Mouse (Mus musculus): Measurements from ENCODE around the gene Lrrc23. TPM values are rescaled to one million over a fixed set of nuclear protein-coding genes. Genes with fewer than 3 reads are reported as not detected.

The Lrrc23 gene
- polyA plus RNA-seq, 2 experiments: 0.09 TPM; not detected in 1

DNA sequence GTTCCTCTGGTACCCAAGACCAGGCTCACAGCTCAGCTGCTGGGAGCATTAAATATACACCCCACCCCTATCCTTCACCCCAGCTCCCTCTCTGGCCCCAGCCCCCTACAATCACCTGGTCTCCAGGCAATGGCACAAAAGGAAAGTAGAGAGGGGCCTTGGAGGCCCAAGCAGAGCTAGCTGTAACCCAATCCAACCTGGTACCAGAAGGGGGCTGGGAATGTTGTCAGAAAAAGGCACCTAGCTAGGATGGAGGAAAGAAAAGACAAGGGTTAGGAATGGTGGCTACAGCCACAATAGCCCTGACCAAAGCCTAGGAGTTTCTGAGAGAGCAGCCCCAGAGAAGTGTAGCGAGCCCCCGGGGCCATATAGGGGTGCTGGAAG, 20.7 kb downstream of the Lrrc23 start:
- no peak overlapping the region for H3K27ac ChIP-seq
- DNase-seq (ENCODE audit: low read depth in 3 of 3, low spot score in 3 of 3) (no peak), ATAC-seq (ENCODE audit: insufficient read depth) (no peak)
- H3K4me3 ChIP-seq (ENCODE audit: insufficient read depth in 1 of 2, low read depth in 2 of 2, low read length in 2 of 2): no peak overlapping the region
- H3K9ac ChIP-seq (replicated peaks): no peak overlapping the region
- TF ChIP-seq EP300 (IDR thresholded peaks at IDR 0.05; ENCODE audit: low read depth) (no peak), CTCF (IDR thresholded peaks at IDR 0.05; ENCODE audit: low read depth) (no peak)
- peaks cover 37% of the 10 kb centered on the region for H3K27me3 ChIP-seq (ENCODE audit: control insufficient read depth, insufficient read depth, low read length)
- H3K36me3 ChIP-seq (replicated peaks; ENCODE audit: control insufficient read depth, insufficient read depth, low read depth): no peaks in the 10 kb centered on the region
- H3K9me3 ChIP-seq (ENCODE audit: control insufficient read depth, low read length): no peaks in the 10 kb centered on the region
- 32% methylated on average over 2 of the region's 2 CpGs for WGBS (ENCODE audit: insufficient replicate concordance)
- peaks cover 0 to 3% of the 10 kb centered on the region in 2 experiments; a peak in 2 of 4 replicates for H3K4me1 ChIP-seq (replicated peaks; ENCODE audit: control insufficient read depth in 2 of 2, insufficient read depth in 2 of 2, low read length in 1 of 2)
- H3K4me2 ChIP-seq (ENCODE audit: low read depth): peak overlapping the region; percentile 8; the same call in 1 of the 2 replicates

- H3K27me3 ChIP-seq (ENCODE audit: control insufficient read depth, insufficient read depth, low read length): peaks cover 37% of the 10 kb centered on the region
Observed at GRCm38 (mm10) chr6:124757909-124758848, 21.3 kb downstream of the Lrrc23 start.

GRCm38 (mm10) chr6:124757351-124757880, 22.1 kb downstream of the Lrrc23 start:
- ATAC-seq (ENCODE audit: insufficient read depth): no peak
- DNase-seq (ENCODE audit: low read depth in 3 of 3, low spot score in 3 of 3): no peak
- H3K4me2 ChIP-seq (ENCODE audit: low read depth): peak overlapping the region; percentile 78
- 30% methylated on average over 5 of the region's 5 CpGs for WGBS (ENCODE audit: insufficient replicate concordance)
- no peaks in the 10 kb centered on the region for H3K36me3 ChIP-seq (replicated peaks; ENCODE audit: control insufficient read depth, insufficient read depth, low read depth)
- H3K9ac ChIP-seq (replicated peaks): no peak overlapping the region
- no peaks in the 10 kb centered on the region for H3K9me3 ChIP-seq (ENCODE audit: control insufficient read depth, low read length)
- no peak overlapping the region for H3K27ac ChIP-seq
- peaks cover 0 to 3% of the 10 kb centered on the region in 2 experiments; a peak in 2 of 4 replicates for H3K4me1 ChIP-seq (replicated peaks; ENCODE audit: control insufficient read depth in 2 of 2, insufficient read depth in 2 of 2, low read length in 1 of 2)
- H3K27me3 ChIP-seq (ENCODE audit: control insufficient read depth, insufficient read depth, low read length): peaks cover 37% of the 10 kb centered on the region
- TF ChIP-seq EP300 (IDR thresholded peaks at IDR 0.05; ENCODE audit: low read depth): no peak
- no peak for TF ChIP-seq CTCF (IDR thresholded peaks at IDR 0.05; ENCODE audit: low read depth)
- H3K4me3 ChIP-seq (ENCODE audit: insufficient read depth in 1 of 2, low read depth in 2 of 2, low read length in 2 of 2): no peak overlapping the region

More at GRCm38 (mm10) chr6:124757909-124758848, 21.3 kb downstream of the Lrrc23 start:
- H3K4me3 ChIP-seq (ENCODE audit: insufficient read depth in 1 of 2, low read depth in 2 of 2, low read length in 2 of 2): no peak overlapping the region
- DNase-seq (ENCODE audit: low read depth in 3 of 3, low spot score in 3 of 3) (no peak), ATAC-seq (ENCODE audit: insufficient read depth) (no peak)
- H3K27ac ChIP-seq: no peak overlapping the region
- H3K4me2 ChIP-seq (ENCODE audit: low read depth): no peak overlapping the region
- no peak overlapping the region for H3K9ac ChIP-seq (replicated peaks)
- H3K4me1 ChIP-seq (replicated peaks; ENCODE audit: control insufficient read depth in 2 of 2, insufficient read depth in 2 of 2, low read length in 1 of 2): peaks cover 0 to 3% of the 10 kb centered on the region in 2 experiments; a peak in 2 of 4 replicates
- no peaks in the 10 kb centered on the region for H3K36me3 ChIP-seq (replicated peaks; ENCODE audit: control insufficient read depth, insufficient read depth, low read depth)
- WGBS (ENCODE audit: insufficient replicate concordance): 54% methylated on average over 5 of the region's 5 CpGs
- TF ChIP-seq EP300 (IDR thresholded peaks at IDR 0.05; ENCODE audit: low read depth) (no peak), CTCF (IDR thresholded peaks at IDR 0.05; ENCODE audit: low read depth) (no peak)
- no peaks in the 10 kb centered on the region for H3K9me3 ChIP-seq (ENCODE audit: control insufficient read depth, low read length)

- Histone ChIP-seq H3K4me3 (ENCODE audit: insufficient read depth in 1 of 2, low read depth in 2 of 2, low read length in 2 of 2) (peak overlapping the region; percentile 53 to 55), H3K4me1 (replicated peaks; ENCODE audit: control insufficient read depth in 2 of 2, insufficient read depth in 2 of 2, low read length in 1 of 2) (peaks cover 0 to 3% of the 10 kb centered on the region in 2 experiments; a peak in 2 of 4 replicates), H3K36me3 (replicated peaks; ENCODE audit: control insufficient read depth, insufficient read depth, low read depth) (no peaks in the 10 kb centered on the region), H3K4me2 (ENCODE audit: low read depth) (peak overlapping the region; percentile 78), H3K9ac (replicated peaks) (peak overlapping the region; percentile 31; the same call in 1 of the 2 replicates), H3K27ac (no peak overlapping the region), H3K9me3 (ENCODE audit: control insufficient read depth, low read length) (no peaks in the 10 kb centered on the region), H3K27me3 (ENCODE audit: control insufficient read depth, insufficient read depth, low read length) (peaks cover 37% of the 10 kb centered on the region)
- TF ChIP-seq EP300 (IDR thresholded peaks at IDR 0.05; ENCODE audit: low read depth) (no peak), CTCF (IDR thresholded peaks at IDR 0.05; ENCODE audit: low read depth) (no peak)
- 2% methylated on average over 53 of the region's 54 CpGs for WGBS (ENCODE audit: insufficient replicate concordance)
- DNase-seq (ENCODE audit: low read depth in 3 of 3, low spot score in 3 of 3) (no peak), ATAC-seq (ENCODE audit: insufficient read depth) (peak; percentile 37)
Observed at GRCm38 (mm10) chr6:124756652-124757350, 22.7 kb downstream of the Lrrc23 start.

Measured in liver, embryonic 14.5 days (tissue).